Mouse (Mus musculus) adrenal gland, adult 8-10 months (tissue): Measurements from ENCODE around the gene Zfp84. TPM values are rescaled to one million over a fixed set of nuclear protein-coding genes. Genes with fewer than 3 reads are reported as not detected.
A peak's percentile ranks its signal among the peaks of the same experiment; 100 is the strongest.

ENCODE experiments used
- DNase-seq: peaks from one replicate; pipeline ENCODE4 v3.0.0; 2022
- microRNA-seq, 2 experiments: library from miRNA; unstranded; fragments of <30 nt; microRNA quantifications; one replicate each; pipeline ENCODE4 v1.2.0; 2022
- total RNA-seq, 4 experiments: library from RNA; stranded (reverse); gene quantifications; 2 replicates each; pipeline ENCODE4 v1.2.4; 2022

The Zfp84 gene
- total RNA-seq, 4 experiments from 2014 or later, result 13.3 to 17.8 (median 16.4) TPM

DNA sequence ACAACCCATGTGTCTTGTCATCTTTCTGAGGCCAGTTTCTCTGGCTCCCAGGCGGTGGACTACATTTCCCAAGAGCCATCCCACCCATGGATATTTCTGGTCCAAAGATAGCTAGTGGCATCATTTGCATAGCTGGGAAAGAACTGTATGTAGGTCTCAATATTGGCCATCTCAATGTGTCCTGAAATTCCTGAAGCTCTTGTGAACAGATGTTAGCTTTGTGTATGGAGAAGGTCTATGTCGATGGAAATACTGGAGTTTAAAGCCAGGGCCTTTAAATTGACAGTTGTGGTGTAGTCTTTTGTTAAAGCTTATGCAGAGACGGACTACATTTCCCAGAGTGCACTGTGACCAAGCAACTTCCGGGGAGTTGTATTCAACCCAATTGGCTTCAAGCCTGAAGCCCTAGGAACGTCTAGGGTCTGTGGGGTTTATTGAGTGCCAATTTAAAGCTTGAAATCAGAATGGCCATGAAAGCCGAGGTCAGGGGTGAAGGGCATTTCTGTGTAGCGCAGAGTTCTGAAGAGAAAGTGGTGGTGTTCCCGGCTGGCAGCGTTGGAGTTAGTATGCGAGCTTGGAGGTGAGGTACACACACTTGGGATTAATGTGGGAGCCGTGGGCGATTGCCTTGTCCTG lies 50.4 kb downstream of the Zfp84 start:
- peak; percentile 41 for DNase-seq

GRCm38 (mm10) chr7:29828001-29828400 lies 59.6 kb downstream of the Zfp84 start:
- DNase-seq, result no peak

Small RNA genes within 50 kb of the gene (microRNA-seq; reads per million reads assigned to microRNA genes)
- gene Mir1964, result 1.3 to 1.4 reads per million in 2 experiments

Other genes starting within 250 kb of the Zfp84 start
- gene Sipa1l3, start 249.9 kb upstream of the Zfp84 start, total RNA-seq, result 10 to 100 TPM; 33.2 to 42.3 (median 40.6) TPM
- under 1 TPM in 2 of 4 experiments, not detected in 2; 0.12 to 0.16 TPM for gene Catsperg2, start 41.5 kb upstream of the Zfp84 start, total RNA-seq
- 1 to 10 TPM; 3.5 to 5.2 (median 4.2) TPM for gene Zfp30, start 15.4 kb downstream of the Zfp84 start, total RNA-seq
- 10 to 100 TPM; 18.3 to 25.2 (median 21.9) TPM for gene Zfp790, start 47.6 kb downstream of the Zfp84 start, total RNA-seq
- 1 to 10 TPM in 3 of 4 experiments, under 1 TPM in 1; 0.94 to 1.7 (median 1.2) TPM for gene Zfp940, start 85.1 kb downstream of the Zfp84 start, total RNA-seq
- 1 to 10 TPM; 5.4 to 9.8 (median 8.1) TPM for gene Zfp420, start 91.4 kb downstream of the Zfp84 start, total RNA-seq
- 10 to 100 TPM; 10.4 to 16.1 (median 11.8) TPM for gene Zfp27, start 138.0 kb downstream of the Zfp84 start, total RNA-seq
- gene Zfp383, start 139.7 kb downstream of the Zfp84 start, total RNA-seq, result 10 to 100 TPM in 2 of 4 experiments, 1 to 10 TPM in 2; 6.6 to 11.0 (median 8.9) TPM
- 10 to 100 TPM; 11.0 to 14.6 (median 12.1) TPM for gene Zfp74, start 185.5 kb downstream of the Zfp84 start, total RNA-seq
- gene Zfp568, start 215.4 kb downstream of the Zfp84 start, total RNA-seq, result 10 to 100 TPM; 10.7 to 13.1 (median 11.9) TPM